Mouse (Mus musculus): ENCODE data around the gene Dhx34. TPM values are rescaled to one million over a fixed set of nuclear protein-coding genes. Genes with fewer than 3 reads are reported as not detected.

The Dhx34 gene
- polyA plus RNA-seq, 1 experiment from 2014 or later, result 10.3 TPM

GRCm38 (mm10) chr7:16183663-16184062 lies 38.2 kb downstream of the Dhx34 start:
- Histone ChIP-seq H3K4me2 (no peak overlapping the region), H3K27me3 (ENCODE audit: control insufficient read depth, insufficient read depth, low read length) (no peaks in the 10 kb centered on the region), H3K36me3 (ENCODE audit: control insufficient read depth, insufficient read depth, low read length) (peaks cover 14% of the 10 kb centered on the region), H3K4me3 (ENCODE audit: low read depth, low read length) (no peak overlapping the region), H3K4me1 (ENCODE audit: control insufficient read depth, insufficient read depth, low read length) (no peaks in the 10 kb centered on the region), H3K27ac (ENCODE audit: low read depth, low read length) (no peak overlapping the region), H3K9ac (ENCODE audit: low read length) (no peak overlapping the region), H3K9me3 (ENCODE audit: control insufficient read depth, low read length) (no peaks in the 10 kb centered on the region)
- no peak for ATAC-seq (ENCODE audit: low FRiP score)
- 29% methylated on average over 8 of the region's 8 CpGs for whole genome bisulfite sequencing
- peak; percentile 87 for DNase-seq (ENCODE audit: low spot score, missing footprints)

GRCm38 (mm10) chr7:16178114-16178513 lies 43.7 kb downstream of the Dhx34 start:
- peaks cover 8% of the 10 kb centered on the region for H3K36me3 ChIP-seq (ENCODE audit: control insufficient read depth, insufficient read depth, low read length)

GRCm38 (mm10) chr7:16175542-16175931 lies 46.3 kb downstream of the Dhx34 start:
- H3K4me3 ChIP-seq (ENCODE audit: low read depth, low read length), result peak overlapping the region; percentile 73
- no peaks in the 10 kb centered on the region; the same call in 1 of the 2 replicates for H3K9me3 ChIP-seq (ENCODE audit: control insufficient read depth, low read length)
- H3K27me3 ChIP-seq (ENCODE audit: control insufficient read depth, insufficient read depth, low read length), result no peaks in the 10 kb centered on the region
- DNase-seq (ENCODE audit: low spot score, missing footprints) (no peak), ATAC-seq (ENCODE audit: low FRiP score) (peak; percentile 45)
- H3K4me1 ChIP-seq (ENCODE audit: control insufficient read depth, insufficient read depth, low read length), result peaks cover 15% of the 10 kb centered on the region
- H3K36me3 ChIP-seq (ENCODE audit: control insufficient read depth, insufficient read depth, low read length), result peaks cover 8% of the 10 kb centered on the region
- peak overlapping the region; percentile 53 for H3K4me2 ChIP-seq
- H3K9ac ChIP-seq (ENCODE audit: low read length), result peak overlapping the region; percentile 86
- 0% methylated on average over 10 of the region's 10 CpGs for WGBS
- peak overlapping the region; percentile 38; the same call in 1 of the 2 replicates for H3K27ac ChIP-seq (ENCODE audit: low read depth, low read length)

More at GRCm38 (mm10) chr7:16178114-16178513, 43.7 kb downstream of the Dhx34 start:
- peak; percentile 12 for DNase-seq (ENCODE audit: low spot score, missing footprints)
- H3K27ac ChIP-seq (ENCODE audit: low read depth, low read length), result no peak overlapping the region
- no peaks in the 10 kb centered on the region for H3K9me3 ChIP-seq (ENCODE audit: control insufficient read depth, low read length)
- H3K4me1 ChIP-seq (ENCODE audit: control insufficient read depth, insufficient read depth, low read length), result peaks cover 10% of the 10 kb centered on the region
- no peak overlapping the region for H3K4me3 ChIP-seq (ENCODE audit: low read depth, low read length)
- no peaks in the 10 kb centered on the region for H3K27me3 ChIP-seq (ENCODE audit: control insufficient read depth, insufficient read depth, low read length)
- no peak overlapping the region for H3K4me2 ChIP-seq
- ATAC-seq (ENCODE audit: low FRiP score), result no peak
- WGBS, result 81% methylated on average over 4 of the region's 4 CpGs
- no peak overlapping the region for H3K9ac ChIP-seq (ENCODE audit: low read length)

GRCm38 (mm10) chr7:16174597-16175541 lies 47.0 kb downstream of the Dhx34 start, which contains the start of gene Meis3:
Gene Meis3 (plus strand): TSS chr7:16175090.
- ATAC-seq (ENCODE audit: low FRiP score), result peak; percentile 92
- Histone ChIP-seq H3K36me3 (ENCODE audit: control insufficient read depth, insufficient read depth, low read length) (peaks cover 8% of the 10 kb centered on the region), H3K4me1 (ENCODE audit: control insufficient read depth, insufficient read depth, low read length) (peaks cover 15% of the 10 kb centered on the region)

GRCm38 (mm10) chr7:16173146-16173545 lies 48.7 kb downstream of the Dhx34 start:
- Histone ChIP-seq H3K27ac (ENCODE audit: low read depth, low read length) (no peak overlapping the region), H3K36me3 (ENCODE audit: control insufficient read depth, insufficient read depth, low read length) (no peaks in the 10 kb centered on the region), H3K4me3 (ENCODE audit: low read depth, low read length) (no peak overlapping the region), H3K27me3 (ENCODE audit: control insufficient read depth, insufficient read depth, low read length) (no peaks in the 10 kb centered on the region), H3K9me3 (ENCODE audit: control insufficient read depth, low read length) (no peaks in the 10 kb centered on the region; the same call in 1 of the 2 replicates), H3K4me2 (no peak overlapping the region), H3K9ac (ENCODE audit: low read length) (no peak overlapping the region), H3K4me1 (ENCODE audit: control insufficient read depth, insufficient read depth, low read length) (peaks cover 15% of the 10 kb centered on the region)
- DNase-seq (ENCODE audit: low spot score, missing footprints) (no peak), ATAC-seq (ENCODE audit: low FRiP score) (no peak)
- WGBS, result 62% methylated on average over 5 of the region's 5 CpGs

More at GRCm38 (mm10) chr7:16174597-16175541, 47.0 kb downstream of the Dhx34 start, which contains the start of gene Meis3:
- peak within 1 kb of the TSS; percentile 86 for H3K9ac ChIP-seq (ENCODE audit: low read length)
- no peaks in the 10 kb centered on the region for H3K27me3 ChIP-seq (ENCODE audit: control insufficient read depth, insufficient read depth, low read length)
- H3K4me3 ChIP-seq (ENCODE audit: low read depth, low read length), result peak within 1 kb of the TSS; percentile 73
- peak; percentile 97 for DNase-seq (ENCODE audit: low spot score, missing footprints)
- H3K9me3 ChIP-seq (ENCODE audit: control insufficient read depth, low read length), result no peaks in the 10 kb centered on the region; the same call in 1 of the 2 replicates
- under 1% methylated on average over 42 of the region's 42 CpGs for WGBS
- peak within 1 kb of the TSS; percentile 38 for H3K27ac ChIP-seq (ENCODE audit: low read depth, low read length)
- H3K4me2 ChIP-seq, result peak within 1 kb of the TSS; percentile 53

- H3K9ac ChIP-seq (ENCODE audit: low read length), result no peak overlapping the region
- H3K4me2 ChIP-seq, result no peak overlapping the region
- peak overlapping the region; percentile 57 for H3K27ac ChIP-seq (ENCODE audit: low read depth, low read length)
- no peak for DNase-seq (ENCODE audit: low spot score, missing footprints)
- peaks cover 15% of the 10 kb centered on the region for H3K4me1 ChIP-seq (ENCODE audit: control insufficient read depth, insufficient read depth, low read length)
- no peaks in the 10 kb centered on the region for H3K27me3 ChIP-seq (ENCODE audit: control insufficient read depth, insufficient read depth, low read length)
- H3K4me3 ChIP-seq (ENCODE audit: low read depth, low read length), result no peak overlapping the region
- ATAC-seq (ENCODE audit: low FRiP score), result no peak
- no peaks in the 10 kb centered on the region; the same call in 1 of the 2 replicates for H3K9me3 ChIP-seq (ENCODE audit: control insufficient read depth, low read length)
- WGBS, result 82% methylated on average over 1 of the region's 1 CpGs
- no peaks in the 10 kb centered on the region for H3K36me3 ChIP-seq (ENCODE audit: control insufficient read depth, insufficient read depth, low read length)
Observed at GRCm38 (mm10) chr7:16172586-16173140, 49.2 kb downstream of the Dhx34 start.

- Histone ChIP-seq H3K9ac (ENCODE audit: low read length) (0 out of 2 replicates have a peak overlapping the region, but pooled peaks have one; percentile 44), H3K9me3 (ENCODE audit: control insufficient read depth, low read length) (no peaks in the 10 kb centered on the region; the same call in 1 of the 2 replicates), H3K27me3 (ENCODE audit: control insufficient read depth, insufficient read depth, low read length) (no peaks in the 10 kb centered on the region), H3K36me3 (ENCODE audit: control insufficient read depth, insufficient read depth, low read length) (no peaks in the 10 kb centered on the region), H3K4me1 (ENCODE audit: control insufficient read depth, insufficient read depth, low read length) (peaks cover 15% of the 10 kb centered on the region), H3K4me2 (no peak overlapping the region), H3K4me3 (ENCODE audit: low read depth, low read length) (no peak overlapping the region), H3K27ac (ENCODE audit: low read depth, low read length) (peak overlapping the region; percentile 57; the same call in 1 of the 2 replicates)
- ATAC-seq (ENCODE audit: low FRiP score) (peak; percentile 29; the same call in 1 of the 2 replicates), DNase-seq (ENCODE audit: low spot score, missing footprints) (no peak)
- WGBS, result 0% methylated on average over 1 of the region's 1 CpGs
Observed at GRCm38 (mm10) chr7:16172141-16172581, 49.7 kb downstream of the Dhx34 start.

- Histone ChIP-seq H3K9me3 (ENCODE audit: control insufficient read depth, low read length) (no peaks in the 10 kb centered on the region), H3K36me3 (ENCODE audit: control insufficient read depth, insufficient read depth, low read length) (no peaks in the 10 kb centered on the region), H3K27ac (ENCODE audit: low read depth, low read length) (no peak overlapping the region), H3K4me1 (ENCODE audit: control insufficient read depth, insufficient read depth, low read length) (peaks cover 3% of the 10 kb centered on the region; the same call in 1 of the 2 replicates), H3K9ac (ENCODE audit: low read length) (no peak overlapping the region), H3K4me2 (no peak overlapping the region), H3K27me3 (ENCODE audit: control insufficient read depth, insufficient read depth, low read length) (peaks cover 16% of the 10 kb centered on the region), H3K4me3 (ENCODE audit: low read depth, low read length) (no peak overlapping the region)
- ATAC-seq (ENCODE audit: low FRiP score) (no peak), DNase-seq (ENCODE audit: low spot score, missing footprints) (no peak)
- 82% methylated on average over 6 of the region's 7 CpGs for WGBS
Observed at GRCm38 (mm10) chr7:16162036-16162435, 59.8 kb downstream of the Dhx34 start.

All from midbrain, embryonic 11.5 days (tissue).